Mouse (Mus musculus): ENCODE results near the gene Scd2.

- TF ChIP-seq CTCF (IDR thresholded peaks at IDR 0.05; ENCODE audit: extremely low read depth, insufficient read depth, insufficient read length, insufficient replicate concordance), result no peak
- TF ChIP-seq POLR2A (IDR thresholded peaks at IDR 0.05; ENCODE audit: low read depth, low read length), result no peak
These were observed 2.7 kb downstream of the Scd2 start for GRCm38 (mm10) chr19:44296186-44296585.

Measured in spleen, adult 2 months (tissue).